Mouse (Mus musculus): ENCODE measurements around the gene Sumo1. TPM values are rescaled to one million over a fixed set of nuclear protein-coding genes. Genes with fewer than 3 reads are reported as not detected.

Sumo1 gene
- polyA plus RNA-seq, 1 experiment from 2014 or later = 254 TPM

- ATAC-seq (ENCODE audit: insufficient number of reproducible peaks, low FRiP score) = no peak
- no peaks in the 10 kb centered on the region for H3K4me1 ChIP-seq (replicated peaks)
- H3K36me3 ChIP-seq = no peaks in the 10 kb centered on the region
- H3K4me2 ChIP-seq = no peak overlapping the region
- WGBS = 74% methylated on average over 4 of the region's 4 CpGs
- no peak overlapping the region for H3K9ac ChIP-seq
- H3K27me3 ChIP-seq (replicated peaks) = no peaks in the 10 kb centered on the region
- no peaks in the 10 kb centered on the region for H3K9me3 ChIP-seq (replicated peaks)
- peak overlapping the region; percentile 23 for H3K27ac ChIP-seq (ENCODE audit: poor library complexity, severe bottlenecking)
- H3K4me3 ChIP-seq = no peak overlapping the region
Measured at GRCm38 (mm10) chr1:59609458-59609857, 61.2 kb downstream of the Sumo1 start.

DNA sequence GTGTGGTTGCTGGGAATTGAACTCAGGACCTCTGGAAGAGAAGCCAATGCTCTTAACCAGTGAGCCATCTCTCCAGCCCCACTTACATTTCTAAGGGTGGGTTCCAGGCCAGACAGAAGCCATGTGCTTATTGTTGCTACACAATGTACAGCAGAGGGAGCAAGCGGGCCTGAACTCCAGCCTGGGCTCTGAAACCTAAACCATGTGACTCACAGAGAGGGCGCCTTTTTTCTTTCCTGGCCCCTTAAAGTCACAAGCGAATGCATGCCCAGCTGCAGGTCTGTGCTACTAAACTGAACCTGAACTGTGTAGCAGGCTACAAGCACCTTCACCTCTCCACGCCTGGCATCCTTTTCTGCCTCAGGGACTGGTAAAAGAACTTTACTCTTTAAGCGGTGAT is 61.7 kb downstream of the Sumo1 start:
- WGBS = 68% methylated on average over 5 of the region's 5 CpGs
- Histone ChIP-seq H3K4me3 (no peak overlapping the region), H3K27me3 (replicated peaks) (no peaks in the 10 kb centered on the region), H3K36me3 (no peaks in the 10 kb centered on the region), H3K4me1 (replicated peaks) (no peaks in the 10 kb centered on the region), H3K4me2 (no peak overlapping the region), H3K9ac (no peak overlapping the region), H3K27ac (ENCODE audit: poor library complexity, severe bottlenecking) (no peak overlapping the region), H3K9me3 (replicated peaks) (no peaks in the 10 kb centered on the region)
- ATAC-seq (ENCODE audit: insufficient number of reproducible peaks, low FRiP score) = no peak

DNA sequence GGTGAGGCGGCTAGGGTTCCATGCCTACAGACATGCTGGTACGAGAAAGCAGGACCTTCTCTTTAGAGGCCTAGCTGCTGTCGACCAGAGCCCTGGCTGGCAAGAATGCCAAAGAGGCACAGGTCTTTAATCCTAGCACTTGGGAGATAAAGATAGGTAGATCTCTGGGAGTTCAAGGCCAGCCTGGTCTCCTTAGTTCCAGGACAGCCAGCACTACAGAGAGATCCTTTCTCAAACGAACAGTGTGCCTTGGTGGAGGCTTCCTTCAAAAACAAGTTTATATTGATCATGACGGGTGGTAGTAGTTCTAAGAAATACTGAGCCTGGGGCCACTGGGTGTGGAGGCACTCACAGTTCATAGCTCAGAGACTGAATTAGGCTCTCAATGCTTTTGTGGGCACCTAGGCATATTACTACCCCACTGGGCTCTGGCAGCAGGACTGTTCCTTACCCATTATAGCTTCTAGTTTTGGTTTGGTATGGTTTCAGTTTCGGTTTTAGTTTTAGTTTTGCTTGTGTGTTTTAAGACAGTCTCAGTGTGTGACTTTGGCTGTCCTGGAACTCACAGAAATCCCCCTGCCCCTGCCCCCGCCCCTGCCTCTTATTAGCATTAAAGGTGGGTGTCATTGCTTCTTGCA is 62.4 kb downstream of the Sumo1 start:
- Histone ChIP-seq H3K4me2 (no peak overlapping the region), H3K4me3 (no peak overlapping the region), H3K36me3 (no peaks in the 10 kb centered on the region), H3K4me1 (replicated peaks) (no peaks in the 10 kb centered on the region), H3K27me3 (replicated peaks) (no peaks in the 10 kb centered on the region), H3K9me3 (replicated peaks) (no peaks in the 10 kb centered on the region), H3K9ac (no peak overlapping the region), H3K27ac (ENCODE audit: poor library complexity, severe bottlenecking) (no peak overlapping the region)
- no peak for ATAC-seq (ENCODE audit: insufficient number of reproducible peaks, low FRiP score)
- 81% methylated on average over 7 of the region's 7 CpGs for WGBS

DNA sequence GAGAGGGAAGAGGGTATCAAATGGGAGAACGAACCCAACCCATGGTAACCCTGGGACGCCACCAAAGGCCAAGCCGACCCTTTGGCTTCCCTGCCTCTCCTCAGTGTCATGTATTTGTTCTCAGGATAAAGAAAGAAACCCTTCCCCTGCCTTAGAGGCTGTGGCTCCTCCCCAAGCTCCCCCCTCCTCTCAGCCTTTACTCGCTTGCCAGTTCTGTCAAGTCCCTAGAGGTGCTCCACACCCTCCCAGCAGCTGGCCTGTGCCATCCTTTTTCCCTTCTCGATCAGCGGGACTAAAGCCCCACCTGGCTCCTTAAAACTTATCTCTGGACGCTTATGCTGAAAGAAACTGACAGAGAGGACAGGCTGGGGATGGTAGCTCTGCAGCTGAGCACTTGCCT is 63.6 kb downstream of the Sumo1 start:
- no peak overlapping the region for H3K4me3 ChIP-seq
- no peak for ATAC-seq (ENCODE audit: insufficient number of reproducible peaks, low FRiP score)
- no peak overlapping the region for H3K9ac ChIP-seq
- H3K27me3 ChIP-seq (replicated peaks) = peaks cover 4% of the 10 kb centered on the region; the same call in 1 of the 2 replicates
- no peaks in the 10 kb centered on the region for H3K4me1 ChIP-seq (replicated peaks)
- no peak overlapping the region for H3K4me2 ChIP-seq
- WGBS = 43% methylated on average over 7 of the region's 7 CpGs
- H3K27ac ChIP-seq (ENCODE audit: poor library complexity, severe bottlenecking) = no peak overlapping the region
- no peaks in the 10 kb centered on the region for H3K36me3 ChIP-seq
- H3K9me3 ChIP-seq (replicated peaks) = no peaks in the 10 kb centered on the region

GRCm38 (mm10) chr1:59606479-59606878 is 64.2 kb downstream of the Sumo1 start:
- H3K9ac ChIP-seq = no peak overlapping the region
- no peaks in the 10 kb centered on the region for H3K4me1 ChIP-seq (replicated peaks)
- no peak overlapping the region for H3K27ac ChIP-seq (ENCODE audit: poor library complexity, severe bottlenecking)
- no peak for ATAC-seq (ENCODE audit: insufficient number of reproducible peaks, low FRiP score)
- 86% methylated on average over 13 of the region's 13 CpGs for WGBS
- no peak overlapping the region for H3K4me2 ChIP-seq
- H3K9me3 ChIP-seq (replicated peaks) = no peaks in the 10 kb centered on the region
- H3K4me3 ChIP-seq = no peak overlapping the region
- peaks cover 4% of the 10 kb centered on the region; the same call in 1 of the 2 replicates for H3K27me3 ChIP-seq (replicated peaks)
- H3K36me3 ChIP-seq = no peaks in the 10 kb centered on the region

DNA sequence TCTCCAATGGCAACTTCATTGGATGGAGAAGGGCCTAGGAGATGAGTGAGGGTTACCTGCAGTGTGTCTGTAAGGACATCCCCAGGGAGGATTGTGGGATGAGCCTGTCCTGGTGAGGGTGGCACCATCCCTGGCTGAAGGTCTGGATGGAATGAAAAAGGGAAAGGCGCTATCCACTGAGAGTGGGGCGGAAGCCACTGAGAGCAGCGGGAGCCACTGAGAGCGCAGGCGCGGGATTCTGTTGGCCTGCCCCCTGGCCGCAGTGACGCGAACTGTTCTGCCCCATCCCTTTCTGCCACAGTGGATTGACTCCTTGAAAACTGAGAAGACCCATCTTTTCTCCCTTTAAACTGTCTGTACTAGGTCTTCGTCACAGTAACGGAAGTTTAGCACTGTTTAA is 66.7 kb downstream of the Sumo1 start:
- H3K9me3 ChIP-seq (replicated peaks) = no peaks in the 10 kb centered on the region
- no peak overlapping the region for H3K27ac ChIP-seq (ENCODE audit: poor library complexity, severe bottlenecking)
- no peaks in the 10 kb centered on the region for H3K36me3 ChIP-seq
- peaks cover 10% of the 10 kb centered on the region; the same call in 1 of the 2 replicates for H3K27me3 ChIP-seq (replicated peaks)
- WGBS = 15% methylated on average over 11 of the region's 11 CpGs
- no peak for ATAC-seq (ENCODE audit: insufficient number of reproducible peaks, low FRiP score)
- no peak overlapping the region; the same call in 1 of the 2 replicates for H3K9ac ChIP-seq
- 0 out of 2 replicates have a peak overlapping the region, but pooled peaks have one; percentile 5 for H3K4me3 ChIP-seq
- H3K4me2 ChIP-seq = peak overlapping the region; percentile 25; the same call in 1 of the 2 replicates
- H3K4me1 ChIP-seq (replicated peaks) = no peaks in the 10 kb centered on the region

DNA sequence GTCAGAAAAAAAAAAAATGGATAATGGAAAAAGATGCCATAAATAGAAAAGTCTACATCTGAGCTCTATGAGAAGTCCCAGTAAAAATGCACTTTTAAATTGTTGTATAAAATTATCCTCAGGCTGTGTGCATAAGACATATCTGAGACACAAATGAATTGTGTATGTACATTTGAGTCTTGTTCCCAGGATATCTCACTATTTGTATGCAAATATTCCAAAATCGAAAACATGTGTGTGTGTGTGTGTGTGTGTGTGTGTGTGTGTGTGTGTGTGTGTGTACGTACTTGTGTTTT is 67.3 kb downstream of the Sumo1 start:
- no peak overlapping the region for H3K9ac ChIP-seq
- no peaks in the 10 kb centered on the region for H3K36me3 ChIP-seq
- H3K4me1 ChIP-seq (replicated peaks) = no peaks in the 10 kb centered on the region
- 78% methylated on average over 2 of the region's 2 CpGs for WGBS
- H3K27me3 ChIP-seq (replicated peaks) = peaks cover 10% of the 10 kb centered on the region; the same call in 1 of the 2 replicates
- no peak for ATAC-seq (ENCODE audit: insufficient number of reproducible peaks, low FRiP score)
- H3K4me2 ChIP-seq = no peak overlapping the region
- no peak overlapping the region for H3K4me3 ChIP-seq
- no peaks in the 10 kb centered on the region for H3K9me3 ChIP-seq (replicated peaks)
- H3K27ac ChIP-seq (ENCODE audit: poor library complexity, severe bottlenecking) = no peak overlapping the region

GRCm38 (mm10) chr1:59602531-59603416 is 67.9 kb downstream of the Sumo1 start:
- ATAC-seq (ENCODE audit: insufficient number of reproducible peaks, low FRiP score) = no peak
- Histone ChIP-seq H3K9ac (no peak overlapping the region), H3K4me3 (no peak overlapping the region), H3K36me3 (no peaks in the 10 kb centered on the region), H3K27me3 (replicated peaks) (peaks cover 11% of the 10 kb centered on the region), H3K4me2 (no peak overlapping the region), H3K4me1 (replicated peaks) (no peaks in the 10 kb centered on the region), H3K27ac (ENCODE audit: poor library complexity, severe bottlenecking) (no peak overlapping the region), H3K9me3 (replicated peaks) (no peaks in the 10 kb centered on the region)
- 36% methylated on average over 11 of the region's 11 CpGs for WGBS

DNA sequence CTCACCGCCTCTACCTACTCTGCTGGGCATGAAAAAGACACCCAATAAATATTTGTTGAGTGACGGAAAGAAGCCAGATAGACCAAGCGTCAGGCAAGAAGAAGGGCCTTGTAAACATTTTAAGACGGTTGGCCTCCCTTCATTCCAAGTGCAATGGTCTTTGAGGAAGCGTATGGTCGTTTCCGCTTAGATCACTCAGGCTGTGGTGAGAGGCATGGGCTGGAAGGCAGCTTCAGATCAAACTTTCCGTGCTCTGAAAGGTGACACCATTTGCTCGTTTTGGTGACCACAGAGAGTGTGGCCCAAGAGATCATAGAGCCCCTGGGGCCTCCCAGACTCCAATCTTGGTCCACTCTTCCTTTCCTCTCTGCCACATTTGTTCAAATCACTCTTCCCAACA is 75.0 kb downstream of the Sumo1 start:
- no peaks in the 10 kb centered on the region for H3K9me3 ChIP-seq (replicated peaks)
- H3K4me2 ChIP-seq = no peak overlapping the region
- peaks cover 7% of the 10 kb centered on the region; the same call in 1 of the 2 replicates for H3K4me1 ChIP-seq (replicated peaks)
- peaks cover 61% of the 10 kb centered on the region for H3K27me3 ChIP-seq (replicated peaks)
- H3K27ac ChIP-seq (ENCODE audit: poor library complexity, severe bottlenecking) = no peak overlapping the region
- no peak overlapping the region for H3K9ac ChIP-seq
- no peak for ATAC-seq (ENCODE audit: insufficient number of reproducible peaks, low FRiP score)
- 49% methylated on average over 9 of the region's 9 CpGs for WGBS
- no peaks in the 10 kb centered on the region for H3K36me3 ChIP-seq
- H3K4me3 ChIP-seq = no peak overlapping the region

DNA sequence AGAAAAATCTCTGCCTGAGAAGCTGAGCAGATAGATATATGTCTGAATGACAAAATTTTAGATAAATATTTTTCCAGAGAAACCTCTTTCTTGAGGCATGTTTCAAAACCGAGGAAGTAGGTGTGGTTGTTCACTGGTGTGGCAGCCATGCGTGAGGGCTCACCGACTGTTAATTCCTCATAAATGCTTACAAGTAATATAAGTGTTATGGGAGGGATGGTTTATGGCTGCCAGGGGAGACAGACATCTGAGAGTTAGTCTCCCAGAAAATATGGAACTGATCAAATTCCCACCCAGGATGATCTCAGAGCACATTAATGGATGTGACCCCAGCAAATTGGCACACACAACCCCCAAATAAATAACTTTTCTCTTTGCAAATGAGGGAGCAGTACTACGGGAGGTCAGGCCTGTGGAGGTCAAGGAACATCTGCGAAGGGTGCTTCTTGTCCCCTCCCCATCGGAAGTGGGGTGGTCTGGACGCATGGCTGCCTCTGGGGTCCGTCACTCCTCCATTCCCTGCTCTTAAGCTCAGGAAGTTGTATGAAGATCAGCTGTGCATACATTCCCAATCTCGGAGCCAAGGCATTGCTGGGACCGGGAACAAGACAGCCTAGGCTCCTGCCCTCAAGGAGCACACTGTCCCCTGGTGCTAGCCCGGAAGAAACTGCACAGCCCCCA is 75.9 kb downstream of the Sumo1 start:
- Histone ChIP-seq H3K36me3 (no peaks in the 10 kb centered on the region), H3K4me3 (no peak overlapping the region), H3K9ac (no peak overlapping the region), H3K9me3 (replicated peaks) (no peaks in the 10 kb centered on the region), H3K4me2 (no peak overlapping the region), H3K27ac (ENCODE audit: poor library complexity, severe bottlenecking) (no peak overlapping the region), H3K4me1 (replicated peaks) (peaks cover 7% of the 10 kb centered on the region; the same call in 1 of the 2 replicates), H3K27me3 (replicated peaks) (peaks cover 68% of the 10 kb centered on the region)
- 80% methylated on average over 11 of the region's 11 CpGs for WGBS
- ATAC-seq (ENCODE audit: insufficient number of reproducible peaks, low FRiP score) = no peak

- no peaks in the 10 kb centered on the region for H3K36me3 ChIP-seq
- H3K4me1 ChIP-seq (replicated peaks) = peaks cover 7% of the 10 kb centered on the region; the same call in 1 of the 2 replicates
- H3K4me2 ChIP-seq = no peak overlapping the region
- WGBS = 72% methylated on average over 2 of the region's 2 CpGs
- H3K27me3 ChIP-seq (replicated peaks) = peaks cover 64% of the 10 kb centered on the region
- H3K4me3 ChIP-seq = no peak overlapping the region
- no peak overlapping the region for H3K9ac ChIP-seq
- no peak for ATAC-seq (ENCODE audit: insufficient number of reproducible peaks, low FRiP score)
- H3K9me3 ChIP-seq (replicated peaks) = no peaks in the 10 kb centered on the region
- H3K27ac ChIP-seq (ENCODE audit: poor library complexity, severe bottlenecking) = no peak overlapping the region
Measured at GRCm38 (mm10) chr1:59593622-59594035, 77.0 kb downstream of the Sumo1 start.
